Mouse (Mus musculus) CD4-positive, CD25-positive, alpha-beta regulatory T cell, adult 4 months (primary cell): ENCODE results near the gene Hoxc5. TPM values are rescaled to one million over a fixed set of nuclear protein-coding genes. Genes with fewer than 3 reads are reported as not detected.
A peak's percentile ranks its signal among the peaks of the same experiment; 100 is the strongest.

Experiments used
- ATAC-seq: one replicate; pipeline ENCODE4 v1.8.0; 2017
- polyA plus RNA-seq, 2 experiments: library from polyadenylated mRNA; unstranded; fragments of 100-300 nt; shearing (Covaris generic); gene quantifications; one replicate each; pipeline ENCODE4 v1.2.1; 2017

The Hoxc5 gene
- polyA plus RNA-seq, 2 experiments from 2014 or later = not detected

GRCm38 (mm10) chr15:102990461-102991397, 23.5 kb downstream of the Hoxc5 start, which contains the start of gene Hoxc8:
Hoxc8 (plus strand) TSS chr15:102990607.
- no peak for ATAC-seq

GRCm38 (mm10) chr15:102991782-102992181, 24.5 kb downstream of the Hoxc5 start:
- no peak for ATAC-seq

- no peak for ATAC-seq
Measured at GRCm38 (mm10) chr15:102992206-102992605, 25.0 kb downstream of the Hoxc5 start.

- ATAC-seq = no peak
Measured at GRCm38 (mm10) chr15:102992863-102993262, 25.6 kb downstream of the Hoxc5 start.

GRCm38 (mm10) chr15:102996548-102996947, 29.3 kb downstream of the Hoxc5 start:
- no peak for ATAC-seq

- no peak for ATAC-seq
Measured at GRCm38 (mm10) chr15:102997431-102997830, 30.2 kb downstream of the Hoxc5 start.

GRCm38 (mm10) chr15:102997939-102998355, 30.7 kb downstream of the Hoxc5 start, which contains the start of gene Hoxc6:
Hoxc6 (plus strand) TSS chr15:102998257.
- ATAC-seq = no peak

- ATAC-seq = peak; percentile 40
Measured at GRCm38 (mm10) chr15:102998608-102999182, 31.5 kb downstream of the Hoxc5 start.

GRCm38 (mm10) chr15:102999183-102999831, 32.1 kb downstream of the Hoxc5 start:
- peak; percentile 89 for ATAC-seq

- no peak for ATAC-seq
Measured at GRCm38 (mm10) chr15:102999955-103000354, 32.7 kb downstream of the Hoxc5 start.

- no peak for ATAC-seq
Measured at GRCm38 (mm10) chr15:103000501-103000901, 33.3 kb downstream of the Hoxc5 start.

- no peak for ATAC-seq
Measured at GRCm38 (mm10) chr15:103001370-103001769, 34.1 kb downstream of the Hoxc5 start.

- ATAC-seq = no peak
Measured at GRCm38 (mm10) chr15:103002156-103002555, 34.9 kb downstream of the Hoxc5 start.

GRCm38 (mm10) chr15:103002821-103003448, 35.7 kb downstream of the Hoxc5 start:
- ATAC-seq = no peak

GRCm38 (mm10) chr15:103005308-103005707, 38.1 kb downstream of the Hoxc5 start:
- no peak for ATAC-seq

- ATAC-seq = no peak
Measured at GRCm38 (mm10) chr15:103005797-103006196, 38.6 kb downstream of the Hoxc5 start.

- no peak for ATAC-seq
Measured at GRCm38 (mm10) chr15:103006326-103006725, 39.1 kb downstream of the Hoxc5 start.

GRCm38 (mm10) chr15:103009265-103010111, 42.2 kb downstream of the Hoxc5 start:
- peak; percentile 31 for ATAC-seq

GRCm38 (mm10) chr15:103010112-103010846, 43.0 kb downstream of the Hoxc5 start:
- no peak for ATAC-seq

GRCm38 (mm10) chr15:103010847-103011555, 43.8 kb downstream of the Hoxc5 start:
- ATAC-seq = no peak
